Mouse (Mus musculus): Measurements from ENCODE around the gene Vmn2r102.

Vmn2r102 gene

GRCm38 (mm10) chr17:19660028-19660427 lies at the start of gene Vmn2r102:
Vmn2r102 (plus strand) TSS chr17:19660328.
- no peak for DNase-seq

- DNase-seq, result no peak
Observed at GRCm38 (mm10) chr17:19629328-19629727, 30.8 kb upstream of the Vmn2r102 start.

DNA sequence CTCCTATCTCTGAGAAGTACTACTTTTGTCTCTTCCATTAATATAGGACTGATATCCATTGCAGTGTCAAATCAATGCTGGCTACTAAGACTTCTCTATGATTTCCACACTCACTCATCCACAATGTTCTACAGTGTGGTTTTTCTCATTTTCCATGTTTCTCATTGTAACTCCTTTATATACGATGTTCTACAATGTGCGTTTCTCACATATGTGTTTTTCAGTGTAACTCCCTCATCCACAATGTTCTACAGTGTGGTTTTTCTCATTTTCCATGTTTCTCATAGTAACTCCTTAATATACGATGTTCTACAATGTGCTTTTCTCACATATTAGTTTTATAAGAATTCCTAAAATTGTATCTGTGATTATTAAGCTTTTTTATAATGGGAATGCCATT lies 1.7 kb upstream of the Vmn2r102 start:
- no peak for DNase-seq

DNA sequence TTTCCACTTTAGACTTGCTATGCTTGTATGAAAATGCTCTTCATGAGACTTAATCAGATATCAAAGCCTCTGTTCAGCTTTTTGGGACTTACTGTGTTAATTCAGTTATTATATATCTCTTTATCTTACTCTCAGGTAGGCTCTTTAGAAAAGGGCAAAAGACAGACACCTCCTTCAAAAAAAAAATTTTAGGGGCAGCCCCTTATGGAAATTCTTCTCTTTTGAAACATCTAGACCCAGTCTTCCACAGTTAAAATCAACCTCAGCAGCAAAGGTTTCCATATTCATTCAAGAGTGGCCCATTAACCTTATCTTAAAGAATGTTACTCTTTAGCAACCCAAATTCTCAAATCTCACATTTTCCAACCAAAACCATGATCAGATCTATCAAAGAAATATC lies 31.9 kb downstream of the Vmn2r102 start:
- DNase-seq, result no peak

All from thymus, postnatal 25 days (tissue).